Mouse (Mus musculus) brown adipose tissue, adult 24 weeks (tissue): Measurements from ENCODE around the gene Rmnd1. TPM values are rescaled to one million over a fixed set of nuclear protein-coding genes. Genes with fewer than 3 reads are reported as not detected.
"Not testable (repeated sequence)": the region's sequence is repeated elsewhere in the genome, so short reads cannot be mapped to it uniquely, and the experiment has no call there.

ENCODE experiments used
- H3K27ac ChIP-seq: fragments of 200-500 bp; replicated peaks from 2 replicates; pipeline ENCODE4 v1.5.1; 2012; ENCODE audit warnings: low read depth, mild to moderate bottlenecking, low read length
- H3K4me1 ChIP-seq: fragments of 200-500 bp; 2 replicates; pipeline ENCODE4 v1.6.1; 2012; ENCODE audit warnings: low read length, mixed read lengths; ENCODE audit not compliant: control insufficient read depth, insufficient read depth, insufficient read length
- H3K4me3 ChIP-seq: fragments of 200-500 bp; 2 replicates; pipeline ENCODE4 v1.5.1; 2012; ENCODE audit warnings: low read depth, mild to moderate bottlenecking, low read length, moderate library complexity; ENCODE audit not compliant: insufficient read depth
- polyA plus RNA-seq: library from polyadenylated mRNA; stranded (reverse); fragments of >200 nt; gene quantifications from 2 replicates; pipeline ENCODE4 v1.2.4, GENCODE M21; 2012; ENCODE audit not compliant: missing spikeins, insufficient read depth, insufficient read length

Gene Rmnd1
- 116 and 132 TPM in 2 replicates for polyA plus RNA-seq

GRCm38 (mm10) chr10:4432123-4432931 is at the start of gene Rmnd1, which contains the start of gene Armt1:
Rmnd1 (minus strand) TSS chr10:4432388.
Armt1 (plus strand) TSS chr10:4432467.
- H3K4me3 ChIP-seq = peak within 1 kb of the TSS; percentile 86

GRCm38 (mm10) chr10:4481695-4482094 is 49.5 kb upstream of the Rmnd1 start:
- Histone ChIP-seq H3K4me1 (no peaks in the 10 kb centered on the region), H3K27ac (0 out of 2 replicates have a peak overlapping the region, but pooled peaks have one; percentile 25), H3K4me3 (0 out of 2 replicates have a peak overlapping the region, but pooled peaks have one; percentile 17)

More at GRCm38 (mm10) chr10:4432123-4432931, at the start of gene Rmnd1, which contains the start of gene Armt1:
- no peaks in the 10 kb centered on the region for H3K4me1 ChIP-seq
- peak within 1 kb of the TSS; percentile 92 for H3K27ac ChIP-seq

- no peaks in the 10 kb centered on the region for H3K4me1 ChIP-seq
- H3K27ac ChIP-seq = no peak overlapping the region
- no peak overlapping the region for H3K4me3 ChIP-seq
These were observed 48.7 kb upstream of the Rmnd1 start for GRCm38 (mm10) chr10:4480929-4481328.

- no peaks in the 10 kb centered on the region for H3K4me1 ChIP-seq
- no peak overlapping the region for H3K4me3 ChIP-seq
- no peak overlapping the region for H3K27ac ChIP-seq
These were observed 44.4 kb upstream of the Rmnd1 start for GRCm38 (mm10) chr10:4476604-4477003.

GRCm38 (mm10) chr10:4475431-4475830 is 43.2 kb upstream of the Rmnd1 start:
- H3K4me1 ChIP-seq = no peaks in the 10 kb centered on the region
- no peak overlapping the region for H3K4me3 ChIP-seq
- H3K27ac ChIP-seq = no peak overlapping the region

- Histone ChIP-seq H3K4me1 (no peaks in the 10 kb centered on the region), H3K4me3 (no peak overlapping the region), H3K27ac (no peak overlapping the region)
These were observed 41.4 kb upstream of the Rmnd1 start for GRCm38 (mm10) chr10:4473591-4473993.

- no peaks in the 10 kb centered on the region for H3K4me1 ChIP-seq
- H3K4me3 ChIP-seq = no peak overlapping the region
- H3K27ac ChIP-seq = no peak overlapping the region
These were observed 37.2 kb upstream of the Rmnd1 start for GRCm38 (mm10) chr10:4469406-4469805.

- Histone ChIP-seq H3K27ac (no peak overlapping the region), H3K4me3 (no peak overlapping the region), H3K4me1 (no peaks in the 10 kb centered on the region)
These were observed 33.6 kb upstream of the Rmnd1 start for GRCm38 (mm10) chr10:4465799-4466198.

GRCm38 (mm10) chr10:4460201-4460600 is 28.0 kb upstream of the Rmnd1 start:
- Histone ChIP-seq H3K27ac (no peak overlapping the region), H3K4me1 (0 out of 2 replicates have a peak, but pooled peaks cover 2% of the 10 kb centered on the region), H3K4me3 (no peak overlapping the region)

GRCm38 (mm10) chr10:4456409-4456808 is 24.2 kb upstream of the Rmnd1 start:
- Histone ChIP-seq H3K4me3 (no peak overlapping the region), H3K27ac (no peak overlapping the region), H3K4me1 (0 out of 2 replicates have a peak, but pooled peaks cover 2% of the 10 kb centered on the region)

GRCm38 (mm10) chr10:4435416-4435815 is 3.2 kb upstream of the Rmnd1 start:
- H3K4me3 ChIP-seq = no peak overlapping the region
- H3K27ac ChIP-seq = no peak overlapping the region
- no peaks in the 10 kb centered on the region for H3K4me1 ChIP-seq

- H3K27ac ChIP-seq, H3K4me1 ChIP-seq, H3K4me3 ChIP-seq: not testable (repeated sequence)
These were observed 1.7 kb upstream of the Rmnd1 start for GRCm38 (mm10) chr10:4433871-4434270.

- Histone ChIP-seq H3K4me3 (peak overlapping the region; percentile 73), H3K27ac (peak overlapping the region; percentile 89), H3K4me1 (no peaks in the 10 kb centered on the region)
These were observed 988 bp upstream of the Rmnd1 start for GRCm38 (mm10) chr10:4432996-4433755.

GRCm38 (mm10) chr10:4431746-4432122 is 454 bp downstream of the Rmnd1 start:
- no peaks in the 10 kb centered on the region for H3K4me1 ChIP-seq
- peak overlapping the region; percentile 92 for H3K27ac ChIP-seq
- H3K4me3 ChIP-seq = peak overlapping the region; percentile 86

- H3K4me1 ChIP-seq = no peaks in the 10 kb centered on the region
- H3K27ac ChIP-seq = peak overlapping the region; percentile 24
- peak overlapping the region; percentile 86; the same call in 1 of the 2 replicates for H3K4me3 ChIP-seq
These were observed 1.4 kb downstream of the Rmnd1 start for GRCm38 (mm10) chr10:4430826-4431225.
